Mouse (Mus musculus) embryonic facial prominence, embryonic 10.5 days (tissue): ENCODE results near the gene Foxb1. TPM values are rescaled to one million over a fixed set of nuclear protein-coding genes. Genes with fewer than 3 reads are reported as not detected.
A peak's percentile ranks its signal among the peaks of the same experiment; 100 is the strongest.

ENCODE experiments used
- DNase-seq: peaks from one replicate; pipeline ENCODE4 v3.0.0-alpha.2; 2017; ENCODE audit warnings: low spot score
- H3K27ac ChIP-seq: fragments of 300-500 bp; sonication (generic); replicated peaks from 2 replicates; pipeline ENCODE4 v1.5.1; 2016; ENCODE audit warnings: mild to moderate bottlenecking
- H3K27me3 ChIP-seq: fragments of 300-500 bp; sonication (generic); replicated peaks from 2 replicates; pipeline ENCODE4 v1.6.1; 2016; ENCODE audit warnings: low read depth, mild to moderate bottlenecking; ENCODE audit not compliant: poor library complexity, severe bottlenecking
- H3K36me3 ChIP-seq: fragments of 300-500 bp; sonication (generic); replicated peaks from 2 replicates; pipeline ENCODE4 v1.6.1; 2016; ENCODE audit warnings: mild to moderate bottlenecking, moderate library complexity
- H3K4me1 ChIP-seq: fragments of 300-500 bp; sonication (generic); 2 replicates; pipeline ENCODE4 v1.6.1; 2016
- H3K4me3 ChIP-seq: fragments of 300-500 bp; sonication (generic); 2 replicates; pipeline ENCODE4 v1.5.1; 2016; ENCODE audit warnings: mild to moderate bottlenecking, moderate library complexity
- H3K9me3 ChIP-seq: fragments of 300-500 bp; sonication (generic); 2 replicates; pipeline ENCODE4 v1.6.1; 2016; ENCODE audit warnings: mild to moderate bottlenecking
- WGBS: fragments of 180-500 bp; shearing (Covaris S2); methylation state at CpG from one replicate; pipeline ENCODE4 v1.1.7; 2016; 5-methylcytosine and 5-hydroxymethylcytosine counted together
- polyA plus RNA-seq: library from polyadenylated mRNA; unstranded; fragments of >200 nt; fragmentation: Nextera tagmentation; extraction: Ambion mirVana; gene quantifications from 2 replicates; pipeline ENCODE4 v1.2.1, GENCODE M21; 2016

Gene Foxb1
- polyA plus RNA-seq, 1 experiment from 2014 or later: 0.26 TPM

GRCm38 (mm10) chr9:69754712-69755111, 6.0 kb downstream of the Foxb1 start:
- Histone ChIP-seq H3K36me3 (no peaks in the 10 kb centered on the region), H3K4me3 (no peak overlapping the region), H3K9me3 (no peaks in the 10 kb centered on the region), H3K27ac (no peak overlapping the region), H3K4me1 (peaks cover 13% of the 10 kb centered on the region), H3K27me3 (peaks cover 81% of the 10 kb centered on the region)
- 4% methylated on average over 5 of the region's 5 CpGs for WGBS
- no peak for DNase-seq

- 7% methylated on average over 7 of the region's 7 CpGs for WGBS
- Histone ChIP-seq H3K9me3 (no peaks in the 10 kb centered on the region), H3K27me3 (peaks cover 76% of the 10 kb centered on the region), H3K36me3 (no peaks in the 10 kb centered on the region), H3K27ac (no peak overlapping the region), H3K4me3 (no peak overlapping the region), H3K4me1 (peaks cover 9% of the 10 kb centered on the region)
- no peak for DNase-seq
Observed at GRCm38 (mm10) chr9:69754291-69754690, 6.4 kb downstream of the Foxb1 start.

GRCm38 (mm10) chr9:69747971-69748370, 12.8 kb downstream of the Foxb1 start:
- H3K27ac ChIP-seq: no peak overlapping the region
- H3K4me1 ChIP-seq: no peaks in the 10 kb centered on the region
- no peak overlapping the region for H3K4me3 ChIP-seq
- peaks cover 5% of the 10 kb centered on the region; the same call in 1 of the 2 replicates for H3K9me3 ChIP-seq
- peaks cover 13% of the 10 kb centered on the region for H3K27me3 ChIP-seq
- 84% methylated on average over 1 of the region's 1 CpGs for WGBS
- no peaks in the 10 kb centered on the region for H3K36me3 ChIP-seq
- DNase-seq: no peak

GRCm38 (mm10) chr9:69728736-69729135, 32.0 kb downstream of the Foxb1 start:
- no peaks in the 10 kb centered on the region for H3K36me3 ChIP-seq
- DNase-seq: no peak
- 0 out of 2 replicates have a peak, but pooled peaks cover 3% of the 10 kb centered on the region for H3K27me3 ChIP-seq
- no peak overlapping the region for H3K4me3 ChIP-seq
- no peak overlapping the region for H3K27ac ChIP-seq
- 75% methylated on average over 5 of the region's 5 CpGs for WGBS
- 0 out of 2 replicates have a peak, but pooled peaks cover 3% of the 10 kb centered on the region for H3K9me3 ChIP-seq
- no peaks in the 10 kb centered on the region for H3K4me1 ChIP-seq

- DNase-seq: no peak
- Histone ChIP-seq H3K27ac (no peak overlapping the region), H3K9me3 (no peaks in the 10 kb centered on the region), H3K4me1 (peaks cover 31% of the 10 kb centered on the region), H3K4me3 (no peak overlapping the region), H3K27me3 (peaks cover 12% of the 10 kb centered on the region), H3K36me3 (no peaks in the 10 kb centered on the region)
- 79% methylated on average over 9 of the region's 9 CpGs for WGBS
Observed at GRCm38 (mm10) chr9:69718431-69718830, 42.3 kb downstream of the Foxb1 start.

- WGBS: 40% methylated on average over 4 of the region's 4 CpGs
- no peak for DNase-seq
Observed at GRCm38 (mm10) chr9:69716364-69716763, 44.4 kb downstream of the Foxb1 start.

GRCm38 (mm10) chr9:69715445-69715844, 45.3 kb downstream of the Foxb1 start:
- Histone ChIP-seq H3K27ac (no peak overlapping the region), H3K4me1 (peaks cover 41% of the 10 kb centered on the region), H3K9me3 (no peaks in the 10 kb centered on the region), H3K4me3 (0 out of 2 replicates have a peak overlapping the region, but pooled peaks have one; percentile 21), H3K36me3 (no peaks in the 10 kb centered on the region), H3K27me3 (peaks cover 16% of the 10 kb centered on the region)
- 16% methylated on average over 12 of the region's 12 CpGs for WGBS
- DNase-seq: peak; percentile 18

More at GRCm38 (mm10) chr9:69716364-69716763, 44.4 kb downstream of the Foxb1 start:
- Histone ChIP-seq H3K9me3 (no peaks in the 10 kb centered on the region), H3K36me3 (no peaks in the 10 kb centered on the region), H3K27ac (no peak overlapping the region), H3K27me3 (peaks cover 16% of the 10 kb centered on the region), H3K4me3 (no peak overlapping the region), H3K4me1 (peaks cover 41% of the 10 kb centered on the region)

GRCm38 (mm10) chr9:69714346-69714745, 46.4 kb downstream of the Foxb1 start:
- DNase-seq: no peak
- H3K4me1 ChIP-seq: peaks cover 41% of the 10 kb centered on the region
- 51% methylated on average over 7 of the region's 7 CpGs for WGBS
- H3K36me3 ChIP-seq: no peaks in the 10 kb centered on the region
- H3K27me3 ChIP-seq: peaks cover 16% of the 10 kb centered on the region
- no peak overlapping the region for H3K4me3 ChIP-seq
- H3K9me3 ChIP-seq: no peaks in the 10 kb centered on the region
- no peak overlapping the region; the same call in 1 of the 2 replicates for H3K27ac ChIP-seq

GRCm38 (mm10) chr9:69713577-69714327, 47.0 kb downstream of the Foxb1 start:
- Histone ChIP-seq H3K9me3 (no peaks in the 10 kb centered on the region), H3K36me3 (no peaks in the 10 kb centered on the region), H3K27ac (peak overlapping the region; percentile 44; the same call in 1 of the 2 replicates), H3K27me3 (peaks cover 16% of the 10 kb centered on the region), H3K4me1 (peaks cover 41% of the 10 kb centered on the region), H3K4me3 (no peak overlapping the region)
- peak; percentile 20 for DNase-seq
- WGBS: 32% methylated on average over 18 of the region's 18 CpGs

GRCm38 (mm10) chr9:69712714-69713525, 47.8 kb downstream of the Foxb1 start:
- WGBS: 25% methylated on average over 12 of the region's 12 CpGs
- H3K27me3 ChIP-seq: peaks cover 16% of the 10 kb centered on the region
- H3K36me3 ChIP-seq: no peaks in the 10 kb centered on the region
- H3K27ac ChIP-seq: peak overlapping the region; percentile 25
- peaks cover 38% of the 10 kb centered on the region for H3K4me1 ChIP-seq
- no peak overlapping the region for H3K4me3 ChIP-seq
- DNase-seq: peak; percentile 27
- H3K9me3 ChIP-seq: no peaks in the 10 kb centered on the region
